Mouse (Mus musculus): Measurements from ENCODE around the gene D230025D16Rik. TPM values are rescaled to one million over a fixed set of nuclear protein-coding genes. Genes with fewer than 3 reads are reported as not detected.

D230025D16Rik gene
- polyA plus RNA-seq, 1 experiment from 2014 or later = 21.8 TPM

Other genes with a start within 250 kb of the D230025D16Rik start
- not detected in 2 replicates for gene Ces2h, start 224.3 kb upstream of the D230025D16Rik start, polyA plus RNA-seq (2015; fragmentation: Nextera tagmentation; extraction: Ambion mirVana)
- not detected in 2 replicates for gene Ces3a, start 176.5 kb upstream of the D230025D16Rik start, polyA plus RNA-seq (2015; fragmentation: Nextera tagmentation; extraction: Ambion mirVana)
- not detected in 2 replicates for gene Ces3b, start 141.4 kb upstream of the D230025D16Rik start, polyA plus RNA-seq (2015; fragmentation: Nextera tagmentation; extraction: Ambion mirVana)
- not detected in 2 replicates for gene Ces4a, start 93.3 kb upstream of the D230025D16Rik start, polyA plus RNA-seq (2015; fragmentation: Nextera tagmentation; extraction: Ambion mirVana)
- 38.8 and 47.1 TPM in 2 replicates for gene Cbfb, start 54.5 kb upstream of the D230025D16Rik start, polyA plus RNA-seq (2015; fragmentation: Nextera tagmentation; extraction: Ambion mirVana)
- gene B3gnt9, start 30.0 kb downstream of the D230025D16Rik start, polyA plus RNA-seq (2015; fragmentation: Nextera tagmentation; extraction: Ambion mirVana) = 18.8 and 19.5 TPM in 2 replicates
- 36.7 and 39.2 TPM in 2 replicates for gene Tradd, start 39.5 kb downstream of the D230025D16Rik start, polyA plus RNA-seq (2015; fragmentation: Nextera tagmentation; extraction: Ambion mirVana)
- 4.4 and 5.0 TPM in 2 replicates for gene Fbxl8, start 39.5 kb downstream of the D230025D16Rik start, polyA plus RNA-seq (2015; fragmentation: Nextera tagmentation; extraction: Ambion mirVana)
- gene Hsf4, start 44.7 kb downstream of the D230025D16Rik start, polyA plus RNA-seq (2015; fragmentation: Nextera tagmentation; extraction: Ambion mirVana) = 0.10 and 0.11 TPM in 2 replicates
- 1.0 and 1.2 TPM in 2 replicates for gene Nol3, start 51.0 kb downstream of the D230025D16Rik start, polyA plus RNA-seq (2015; fragmentation: Nextera tagmentation; extraction: Ambion mirVana)
- gene 4931428F04Rik, start 64.7 kb downstream of the D230025D16Rik start, polyA plus RNA-seq (2015; fragmentation: Nextera tagmentation; extraction: Ambion mirVana) = 8.3 and 8.6 TPM in 2 replicates
- gene Exoc3l, start 71.0 kb downstream of the D230025D16Rik start, polyA plus RNA-seq (2015; fragmentation: Nextera tagmentation; extraction: Ambion mirVana) = 8.0 and 8.7 TPM in 2 replicates
- gene E2f4, start 72.5 kb downstream of the D230025D16Rik start, polyA plus RNA-seq (2015; fragmentation: Nextera tagmentation; extraction: Ambion mirVana) = 84.9 and 90.4 TPM in 2 replicates
- gene Elmo3, start 80.5 kb downstream of the D230025D16Rik start, polyA plus RNA-seq (2015; fragmentation: Nextera tagmentation; extraction: Ambion mirVana) = 18.3 and 21.2 TPM in 2 replicates
- gene Lrrc29, start 101.1 kb downstream of the D230025D16Rik start, polyA plus RNA-seq (2015; fragmentation: Nextera tagmentation; extraction: Ambion mirVana) = 1.3 and 2.3 TPM in 2 replicates
- gene Tmem208, start 101.2 kb downstream of the D230025D16Rik start, polyA plus RNA-seq (2015; fragmentation: Nextera tagmentation; extraction: Ambion mirVana) = 128 and 151 TPM in 2 replicates
- gene Fhod1, start 122.8 kb downstream of the D230025D16Rik start, polyA plus RNA-seq (2015; fragmentation: Nextera tagmentation; extraction: Ambion mirVana) = 1.3 and 1.9 TPM in 2 replicates
- 1.4 and 1.7 TPM in 2 replicates for gene Slc9a5, start 123.7 kb downstream of the D230025D16Rik start, polyA plus RNA-seq (2015; fragmentation: Nextera tagmentation; extraction: Ambion mirVana)
- 0.10 and 0.27 TPM in 2 replicates for gene Plekhg4, start 148.1 kb downstream of the D230025D16Rik start, polyA plus RNA-seq (2015; fragmentation: Nextera tagmentation; extraction: Ambion mirVana)
- gene Kctd19, start 188.4 kb downstream of the D230025D16Rik start, polyA plus RNA-seq (2015; fragmentation: Nextera tagmentation; extraction: Ambion mirVana) = 0.05 TPM in 1 of 2 replicates, not detected in the other
- gene Lrrc36, start 188.4 kb downstream of the D230025D16Rik start, polyA plus RNA-seq (2015; fragmentation: Nextera tagmentation; extraction: Ambion mirVana) = 0.24 and 0.26 TPM in 2 replicates
- gene Tppp3, start 246.4 kb downstream of the D230025D16Rik start, polyA plus RNA-seq (2015; fragmentation: Nextera tagmentation; extraction: Ambion mirVana) = 38.1 and 39.3 TPM in 2 replicates

All from intestine, embryonic 15.5 days (tissue).